Mouse (Mus musculus) intestine, embryonic 15.5 days (tissue): ENCODE data around the gene Cdc14a. TPM values are rescaled to one million over a fixed set of nuclear protein-coding genes. Genes with fewer than 3 reads are reported as not detected.

Experiments
- ATAC-seq: fragments of 200-750 bp; cut with Nextera tagmentation; 2 replicates; pipeline ENCODE4 v1.8.0; 2017; ENCODE audit warnings: moderate TSS enrichment, moderate library complexity
- H3K27ac ChIP-seq: fragments of 300-500 bp; sonication (generic); 2 replicates; pipeline ENCODE4 v1.5.1; 2015; ENCODE audit warnings: mild to moderate bottlenecking, inconsistent platforms
- H3K27me3 ChIP-seq: fragments of 300-500 bp; sonication (generic); replicated peaks from 2 replicates; pipeline ENCODE4 v1.6.1; 2015; ENCODE audit warnings: inconsistent platforms
- H3K36me3 ChIP-seq: fragments of 300-500 bp; sonication (generic); 2 replicates; pipeline ENCODE4 v1.6.1; 2015; ENCODE audit warnings: inconsistent platforms
- H3K4me1 ChIP-seq: fragments of 300-500 bp; sonication (generic); replicated peaks from 2 replicates; pipeline ENCODE4 v1.6.1; 2015; ENCODE audit warnings: inconsistent platforms
- H3K4me2 ChIP-seq: fragments of 300-500 bp; sonication (generic); replicated peaks from 2 replicates; pipeline ENCODE4 v1.6.1; 2015; ENCODE audit warnings: mild to moderate bottlenecking, inconsistent platforms
- H3K4me3 ChIP-seq: fragments of 300-500 bp; sonication (generic); replicated peaks from 2 replicates; pipeline ENCODE4 v1.5.1; 2015; ENCODE audit warnings: inconsistent platforms
- H3K9ac ChIP-seq: fragments of 300-500 bp; sonication (generic); 2 replicates; pipeline ENCODE4 v1.6.1; 2015; ENCODE audit warnings: inconsistent platforms
- H3K9me3 ChIP-seq: fragments of 300-500 bp; sonication (generic); 2 replicates; pipeline ENCODE4 v1.6.1; 2016; ENCODE audit warnings: inconsistent platforms
- WGBS: fragments of 180-500 bp; shearing (Covaris S2); methylation state at CpG from one replicate; pipeline ENCODE4 v1.1.7; 2015; 5-methylcytosine and 5-hydroxymethylcytosine counted together
- polyA plus RNA-seq: library from polyadenylated mRNA; unstranded; fragments of >200 nt; fragmentation: Nextera tagmentation; extraction: Ambion mirVana; gene quantifications from 2 replicates; pipeline ENCODE4 v1.2.1, GENCODE M21; 2015

Gene Cdc14a
- polyA plus RNA-seq, 1 experiment from 2014 or later: 6.2 TPM

DNA sequence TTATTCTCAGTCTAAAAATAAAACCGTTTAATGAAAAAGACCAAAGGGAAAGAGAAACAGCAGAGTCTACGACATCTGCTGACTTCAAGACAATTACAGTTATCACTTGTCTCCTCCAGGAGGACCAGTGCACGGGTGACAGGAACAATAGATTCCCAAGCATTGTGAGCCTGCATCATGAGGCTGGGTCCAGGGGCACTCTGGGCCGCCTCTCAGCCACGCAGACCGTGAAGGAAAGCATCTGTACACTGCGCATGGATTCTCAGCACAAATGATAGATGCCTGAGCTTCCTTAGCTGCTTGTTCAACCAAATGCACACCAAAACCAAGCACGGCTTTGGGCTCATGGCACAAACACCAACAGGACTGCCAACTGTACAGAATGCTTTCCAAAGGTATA is 146.7 kb downstream of the Cdc14a start:
- ATAC-seq: no peak
- 78% methylated on average over 8 of the region's 8 CpGs for WGBS
- Histone ChIP-seq H3K4me3 (no peak overlapping the region), H3K27me3 (no peaks in the 10 kb centered on the region), H3K9ac (no peak overlapping the region), H3K36me3 (0 out of 2 replicates have a peak, but pooled peaks cover 4% of the 10 kb centered on the region), H3K9me3 (no peaks in the 10 kb centered on the region), H3K4me1 (no peaks in the 10 kb centered on the region), H3K4me2 (no peak overlapping the region), H3K27ac (no peak overlapping the region)

DNA sequence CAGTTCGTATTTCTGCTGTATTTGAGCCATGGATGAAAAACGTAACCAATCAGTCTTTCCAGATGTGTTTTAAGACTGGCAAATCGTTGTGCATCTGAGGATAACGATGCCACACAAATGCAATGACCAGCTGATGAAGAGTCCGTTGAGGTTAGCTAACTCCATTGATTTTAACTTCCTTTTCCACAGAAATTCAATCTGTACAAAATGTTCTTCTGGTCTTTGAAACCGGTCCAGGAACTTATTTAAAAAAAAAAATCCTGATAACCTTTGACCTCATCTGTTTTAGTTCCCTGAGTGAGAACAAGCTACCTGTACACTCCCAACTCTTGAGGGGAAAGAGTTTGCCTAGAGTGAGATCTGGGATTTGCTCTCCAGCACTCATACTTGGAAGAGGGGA is 152.2 kb downstream of the Cdc14a start:
- H3K9ac ChIP-seq: no peak overlapping the region
- H3K27ac ChIP-seq: no peak overlapping the region
- 80% methylated on average over 6 of the region's 6 CpGs for WGBS
- H3K4me3 ChIP-seq: no peak overlapping the region
- H3K36me3 ChIP-seq: no peaks in the 10 kb centered on the region
- H3K4me1 ChIP-seq: no peaks in the 10 kb centered on the region
- no peak for ATAC-seq
- H3K4me2 ChIP-seq: no peak overlapping the region
- no peaks in the 10 kb centered on the region for H3K9me3 ChIP-seq
- no peaks in the 10 kb centered on the region for H3K27me3 ChIP-seq

DNA sequence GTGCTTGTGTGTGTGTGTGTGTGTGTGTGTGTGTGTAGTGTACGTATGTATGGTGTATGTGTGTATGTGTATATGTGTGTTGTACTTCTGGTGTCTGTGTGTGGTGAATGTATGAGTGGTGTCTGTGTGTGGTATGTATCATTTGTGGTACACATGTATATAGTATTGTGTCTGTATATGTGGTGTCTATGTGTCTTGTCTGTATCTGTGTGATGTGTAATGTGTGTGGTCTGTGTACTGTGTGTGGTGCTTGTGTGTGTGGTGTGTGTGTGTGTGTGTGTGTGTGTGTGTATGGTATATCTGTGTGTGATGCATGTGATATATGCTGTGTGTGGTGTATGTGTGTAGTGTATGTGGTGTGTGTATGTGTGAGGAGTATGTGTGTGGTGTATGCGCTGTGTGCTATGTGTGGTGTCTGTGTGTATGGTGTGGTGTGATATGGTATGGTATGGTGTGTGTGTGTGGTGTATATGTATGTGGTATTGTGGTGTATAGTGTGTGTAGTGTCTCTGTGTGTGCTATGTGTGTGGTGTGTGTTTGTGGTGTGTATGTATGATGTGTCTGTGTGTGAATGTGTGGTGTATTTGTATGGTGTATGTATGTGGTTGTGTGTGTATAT is 156.7 kb downstream of the Cdc14a start:
- ATAC-seq: no peak
- H3K4me1 ChIP-seq: no peaks in the 10 kb centered on the region
- no peaks in the 10 kb centered on the region for H3K27me3 ChIP-seq
- no peak overlapping the region for H3K9ac ChIP-seq
- no peak overlapping the region for H3K4me2 ChIP-seq
- H3K36me3 ChIP-seq: no peaks in the 10 kb centered on the region
- no peaks in the 10 kb centered on the region for H3K9me3 ChIP-seq
- no peak overlapping the region for H3K4me3 ChIP-seq
- no peak overlapping the region; the same call in 1 of the 2 replicates for H3K27ac ChIP-seq
- WGBS: 88% methylated on average over 2 of the region's 2 CpGs

DNA sequence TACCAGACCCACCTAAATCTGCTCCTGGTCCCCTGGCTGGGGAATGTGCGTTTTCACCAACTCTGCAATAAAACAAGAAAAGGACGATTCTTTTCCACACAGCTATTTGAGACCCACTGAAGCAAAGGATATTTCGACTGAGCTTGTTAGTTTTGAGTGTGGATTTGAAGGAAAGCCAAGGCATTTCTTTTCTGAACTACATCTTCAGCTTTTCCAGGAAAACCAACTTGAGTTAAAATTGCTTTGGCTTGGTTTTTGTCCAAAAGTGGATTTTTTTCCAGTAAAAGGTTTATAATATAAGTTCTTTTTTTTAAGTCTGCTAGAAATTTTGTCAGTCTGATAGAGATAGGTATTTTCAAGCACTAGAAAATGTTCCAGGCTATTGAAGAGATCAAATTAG is 157.5 kb downstream of the Cdc14a start:
- Histone ChIP-seq H3K4me3 (no peak overlapping the region), H3K27ac (no peak overlapping the region), H3K9ac (no peak overlapping the region), H3K4me2 (no peak overlapping the region), H3K4me1 (no peaks in the 10 kb centered on the region), H3K36me3 (no peaks in the 10 kb centered on the region), H3K9me3 (no peaks in the 10 kb centered on the region), H3K27me3 (no peaks in the 10 kb centered on the region)
- WGBS: 52% methylated on average over 3 of the region's 3 CpGs
- no peak for ATAC-seq

DNA sequence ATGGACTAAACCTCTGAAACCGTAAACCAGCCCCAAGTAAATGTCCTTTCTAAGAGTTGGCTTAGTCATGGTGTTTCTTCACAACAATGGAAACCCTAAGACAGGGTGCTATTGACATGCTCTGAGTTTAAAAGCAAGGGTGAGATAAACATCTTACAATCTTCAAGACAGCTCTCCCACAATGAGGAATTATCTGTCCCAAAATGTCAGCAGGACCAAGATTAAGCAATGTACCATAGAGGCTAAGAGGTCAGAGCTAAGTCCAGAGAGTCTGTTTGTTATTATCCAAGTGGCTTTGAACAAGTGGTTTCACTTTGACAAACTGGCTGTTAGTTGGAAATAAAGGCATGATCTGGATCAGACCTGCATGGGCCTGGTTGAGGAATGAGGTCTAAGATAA is 159.9 kb downstream of the Cdc14a start:
- ATAC-seq: no peak
- Histone ChIP-seq H3K9ac (no peak overlapping the region), H3K4me1 (no peaks in the 10 kb centered on the region), H3K4me3 (no peak overlapping the region), H3K27me3 (no peaks in the 10 kb centered on the region), H3K27ac (no peak overlapping the region), H3K36me3 (no peaks in the 10 kb centered on the region), H3K9me3 (no peaks in the 10 kb centered on the region), H3K4me2 (no peak overlapping the region)
- 89% methylated on average over 1 of the region's 1 CpGs for WGBS

DNA sequence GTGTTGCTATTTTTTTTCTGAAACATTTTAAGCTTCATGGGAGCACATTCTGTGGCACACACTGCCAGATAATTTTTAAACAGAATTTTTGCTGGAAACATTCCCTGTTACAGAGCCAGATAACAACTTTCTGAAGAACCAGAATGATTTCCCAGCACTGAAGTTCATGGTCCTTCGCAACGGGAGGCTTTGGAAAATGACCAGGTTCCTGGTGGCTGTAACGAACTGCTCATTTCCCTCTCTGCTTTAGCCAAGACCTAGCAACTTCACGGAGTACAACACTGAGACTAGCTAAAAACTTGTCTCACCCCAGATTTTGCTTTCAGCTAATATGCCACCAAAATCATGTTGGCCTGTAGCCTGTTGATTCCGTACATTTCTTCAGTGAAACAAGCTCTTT is 160.8 kb downstream of the Cdc14a start:
- Histone ChIP-seq H3K4me3 (no peak overlapping the region), H3K27me3 (no peaks in the 10 kb centered on the region), H3K4me1 (no peaks in the 10 kb centered on the region), H3K36me3 (no peaks in the 10 kb centered on the region), H3K27ac (no peak overlapping the region), H3K4me2 (no peak overlapping the region), H3K9me3 (no peaks in the 10 kb centered on the region), H3K9ac (no peak overlapping the region)
- 79% methylated on average over 5 of the region's 5 CpGs for WGBS
- ATAC-seq: no peak

DNA sequence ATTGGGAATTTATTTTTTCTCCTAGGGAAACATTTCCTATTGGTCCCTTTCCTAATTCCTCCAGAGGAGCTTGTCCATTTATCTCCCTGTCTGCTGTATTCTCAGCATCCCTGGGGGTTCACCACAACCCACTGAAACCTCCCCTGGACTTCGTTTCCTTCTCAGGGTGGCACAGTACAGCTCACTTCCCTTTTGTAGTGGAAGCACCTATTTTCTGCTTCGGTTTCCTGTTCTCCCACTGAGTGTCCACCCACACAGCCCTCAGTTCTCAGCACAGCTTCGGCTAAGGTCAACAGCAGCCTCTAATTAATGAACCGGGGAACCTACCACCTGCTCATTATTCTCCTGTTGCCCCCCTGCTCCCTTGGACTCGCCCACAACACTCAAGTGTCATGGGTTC is 167.7 kb downstream of the Cdc14a start:
- Histone ChIP-seq H3K27me3 (peaks cover 22% of the 10 kb centered on the region), H3K9me3 (no peaks in the 10 kb centered on the region), H3K36me3 (no peaks in the 10 kb centered on the region), H3K9ac (no peak overlapping the region), H3K4me3 (no peak overlapping the region), H3K4me2 (no peak overlapping the region), H3K4me1 (peaks cover 22% of the 10 kb centered on the region), H3K27ac (no peak overlapping the region)
- WGBS: 68% methylated on average over 5 of the region's 5 CpGs
- no peak for ATAC-seq

DNA sequence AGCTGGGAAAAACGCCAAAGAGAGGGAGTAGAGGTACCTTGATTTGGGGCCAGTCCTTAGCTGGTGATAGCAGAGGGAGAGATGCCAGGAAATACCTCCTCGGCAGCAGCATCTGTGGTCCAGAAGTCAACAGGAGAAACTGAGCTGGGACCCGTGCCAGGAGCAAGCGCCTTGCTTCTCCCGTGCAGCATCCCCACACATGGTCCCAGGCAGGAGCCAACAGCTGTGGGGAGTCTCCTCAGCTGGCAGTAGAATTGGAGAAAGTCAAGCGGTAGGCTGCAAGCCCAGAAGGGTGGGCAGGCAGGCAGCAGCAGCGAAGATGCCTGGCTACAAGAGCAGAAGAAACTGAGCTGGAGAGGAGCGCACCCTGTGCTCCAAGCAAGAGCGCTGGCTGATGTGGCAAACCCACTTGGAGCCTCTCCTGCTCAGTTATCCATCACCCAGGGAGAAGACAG is 170.7 kb downstream of the Cdc14a start, which contains the start of gene Gpr88:
Gene Gpr88, minus strand, starts transcription at position 427 of the 455 bp plus-strand sequence.
- ATAC-seq: peak; percentile 76
- Histone ChIP-seq H3K4me2 (peak within 1 kb of the TSS; percentile 99), H3K36me3 (no peaks in the 10 kb centered on the region), H3K4me3 (peak within 1 kb of the TSS; percentile 50), H3K27me3 (peaks cover 22% of the 10 kb centered on the region), H3K4me1 (peaks cover 22% of the 10 kb centered on the region), H3K9me3 (no peaks in the 10 kb centered on the region), H3K9ac (peak within 1 kb of the TSS; percentile 50), H3K27ac (no peak within 1 kb of the TSS)
- whole genome bisulfite sequencing: 4% methylated on average over 9 of the region's 9 CpGs

DNA sequence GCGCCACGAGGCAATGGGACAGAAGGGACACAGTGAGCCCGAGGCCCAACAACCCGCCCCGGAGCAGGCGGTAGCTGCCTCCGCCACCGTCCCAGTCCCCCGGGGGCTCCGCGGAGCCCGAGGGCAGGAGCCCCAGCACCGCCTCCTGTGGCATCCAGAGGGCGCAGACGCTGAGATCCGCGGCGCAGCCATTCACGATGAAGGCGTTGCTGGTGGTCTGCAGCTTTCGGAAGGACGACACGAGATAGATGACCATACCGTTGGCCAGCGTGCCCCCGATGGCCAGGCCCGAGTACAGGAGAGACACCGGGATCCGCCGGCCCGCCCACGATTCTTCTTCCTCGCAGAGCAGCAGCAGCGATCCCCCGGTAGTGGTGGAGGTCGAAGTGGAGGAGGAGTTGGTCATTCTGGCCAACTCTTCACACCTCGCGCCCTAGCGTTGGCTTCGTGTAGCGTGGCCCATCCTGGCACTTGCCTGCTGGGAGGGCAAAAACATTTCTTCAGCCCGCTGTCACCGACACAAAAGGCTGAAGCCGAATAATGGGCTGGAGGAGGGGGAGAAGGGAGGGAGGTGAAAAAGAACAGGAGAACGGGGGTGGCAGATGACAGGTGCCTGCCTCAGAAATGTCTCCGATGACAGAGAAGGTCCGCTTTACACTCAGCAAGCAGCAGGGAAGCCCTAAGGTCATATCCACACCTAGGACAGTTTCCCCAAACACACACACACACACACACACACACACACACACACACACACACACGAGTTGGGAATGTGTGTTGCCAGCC is 171.4 kb downstream of the Cdc14a start:
- Histone ChIP-seq H3K27ac (no peak overlapping the region), H3K4me1 (peaks cover 22% of the 10 kb centered on the region), H3K9me3 (no peaks in the 10 kb centered on the region), H3K36me3 (no peaks in the 10 kb centered on the region), H3K9ac (peak overlapping the region; percentile 50), H3K4me2 (peak overlapping the region; percentile 99), H3K4me3 (peak overlapping the region; percentile 50), H3K27me3 (peaks cover 22% of the 10 kb centered on the region)
- peak; percentile 38 for ATAC-seq
- WGBS: 1% methylated on average over 48 of the region's 48 CpGs

DNA sequence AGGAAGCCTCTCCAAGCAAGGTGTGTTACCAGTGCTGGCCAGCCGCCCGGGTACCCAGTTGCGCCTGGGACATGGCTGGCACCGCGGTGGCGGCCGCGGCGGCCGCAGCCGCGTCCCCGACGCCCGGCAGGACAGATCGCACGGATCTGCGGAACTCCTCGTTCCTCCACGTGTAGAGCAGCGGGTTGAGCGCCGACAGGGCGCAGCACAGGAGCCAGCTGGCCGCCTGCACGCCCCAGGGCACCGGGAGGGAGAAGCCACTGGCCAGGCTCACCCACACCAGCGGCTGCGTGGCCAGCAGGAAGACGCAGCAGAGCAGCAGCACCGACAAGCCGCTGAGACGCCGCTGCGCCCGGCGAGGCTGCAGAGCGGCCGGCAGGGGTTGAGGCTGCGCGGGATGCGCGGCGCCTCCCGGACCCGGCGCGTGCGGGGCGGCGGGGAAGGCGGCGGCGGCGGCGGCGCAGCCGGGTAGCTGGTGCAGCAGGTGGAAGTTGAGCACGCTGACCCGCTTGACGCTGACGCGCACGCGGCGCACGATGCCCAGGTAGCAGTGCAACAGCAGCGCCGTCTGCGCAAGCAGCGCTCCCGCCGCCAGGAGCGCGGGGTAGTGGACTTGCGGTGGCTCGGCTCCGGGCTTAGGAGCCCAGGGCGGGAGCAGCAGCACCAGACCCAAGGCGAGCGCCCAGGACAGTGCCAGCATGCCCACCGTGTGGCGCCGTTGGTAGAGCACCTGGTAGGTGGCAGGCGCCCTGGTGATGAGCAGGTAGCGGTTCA is 172.2 kb downstream of the Cdc14a start:
- peak overlapping the region; percentile 99 for H3K4me2 ChIP-seq
- peaks cover 22% of the 10 kb centered on the region for H3K27me3 ChIP-seq
- peaks cover 22% of the 10 kb centered on the region for H3K4me1 ChIP-seq
- no peaks in the 10 kb centered on the region for H3K9me3 ChIP-seq
- ATAC-seq: peak; percentile 75
- H3K27ac ChIP-seq: no peak overlapping the region
- H3K9ac ChIP-seq: peak overlapping the region; percentile 50
- H3K36me3 ChIP-seq: no peaks in the 10 kb centered on the region
- WGBS: under 1% methylated on average over 85 of the region's 86 CpGs
- H3K4me3 ChIP-seq: peak overlapping the region; percentile 50

DNA sequence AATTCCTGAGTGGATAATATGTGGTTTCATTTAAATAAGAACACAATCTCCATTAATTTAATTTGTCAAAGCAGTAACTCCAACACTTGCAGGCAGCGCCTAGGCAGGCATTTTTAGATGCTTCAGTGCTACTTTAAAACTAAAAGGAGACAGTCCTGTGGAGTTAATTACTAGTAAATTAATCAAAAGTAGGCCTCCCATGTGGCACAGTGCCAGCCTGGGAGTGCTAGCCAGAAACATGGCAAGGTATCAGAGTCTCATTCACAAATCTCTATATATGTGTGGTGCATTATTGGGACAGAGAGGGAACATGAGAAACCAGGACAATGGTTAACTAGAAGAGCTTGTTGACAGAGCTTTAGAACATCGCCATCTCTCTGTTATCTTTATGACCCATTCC is 174.8 kb downstream of the Cdc14a start:
- no peak overlapping the region for H3K4me3 ChIP-seq
- no peak overlapping the region for H3K27ac ChIP-seq
- no peaks in the 10 kb centered on the region for H3K36me3 ChIP-seq
- no peaks in the 10 kb centered on the region for H3K9me3 ChIP-seq
- no peak for ATAC-seq
- no peak overlapping the region for H3K9ac ChIP-seq
- 63% methylated on average over 2 of the region's 2 CpGs for WGBS
- peaks cover 22% of the 10 kb centered on the region for H3K4me1 ChIP-seq
- H3K27me3 ChIP-seq: peaks cover 22% of the 10 kb centered on the region
- H3K4me2 ChIP-seq: no peak overlapping the region

DNA sequence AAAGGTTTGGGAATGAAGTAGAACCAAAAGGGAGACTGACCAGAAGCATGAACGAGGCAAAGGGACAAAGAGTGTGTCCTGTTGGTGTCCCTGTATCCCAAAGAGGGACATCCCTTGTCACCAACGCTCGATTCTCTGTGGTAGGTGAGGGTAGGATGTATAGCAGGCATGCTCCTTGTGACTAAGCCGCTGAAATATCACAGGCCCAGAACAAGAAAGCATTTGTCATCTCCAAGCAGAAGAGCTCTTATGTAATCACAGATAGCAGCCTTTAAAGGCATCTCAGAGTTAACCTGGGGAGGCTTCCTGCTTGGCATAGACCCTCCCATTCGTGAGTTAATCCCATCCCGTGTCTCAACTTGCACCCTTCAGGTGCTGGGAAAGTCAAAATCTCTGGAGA is 179.4 kb downstream of the Cdc14a start:
- H3K4me3 ChIP-seq: no peak overlapping the region
- no peak overlapping the region for H3K4me2 ChIP-seq
- H3K27ac ChIP-seq: no peak overlapping the region
- 58% methylated on average over 6 of the region's 6 CpGs for WGBS
- H3K4me1 ChIP-seq: no peaks in the 10 kb centered on the region
- no peak overlapping the region for H3K9ac ChIP-seq
- H3K27me3 ChIP-seq: no peaks in the 10 kb centered on the region
- ATAC-seq: no peak
- H3K9me3 ChIP-seq: no peaks in the 10 kb centered on the region
- H3K36me3 ChIP-seq: no peaks in the 10 kb centered on the region
